Mouse (Mus musculus) neural tube, postnatal 0 days (tissue): Measurements from ENCODE around the gene Obscn. TPM values are rescaled to one million over a fixed set of nuclear protein-coding genes. Genes with fewer than 3 reads are reported as not detected.

ENCODE experiments used
- microRNA-seq: library from miRNA; unstranded; fragments of <30 nt; microRNA quantifications from one replicate; pipeline ENCODE4, GENCODE M21; 2016
- polyA plus RNA-seq: library from polyadenylated mRNA; unstranded; fragments of >200 nt; fragmentation: Nextera tagmentation; extraction: Ambion mirVana; gene quantifications from 2 replicates; pipeline ENCODE4 v1.2.1, GENCODE M21; 2015

Gene Obscn
- polyA plus RNA-seq: 0.27 and 0.68 TPM in 2 replicates

GRCm38 (mm10) chr11:59135904-59136452 lies at the start of gene Obscn:
Gene Obscn (minus strand): TSS chr11:59136402.

GRCm38 (mm10) chr11:59182864-59183331 lies 46.7 kb upstream of the Obscn start, which contains the start of gene Gjc2:
Gene Gjc2 (minus strand): TSS chr11:59183213.

GRCm38 (mm10) chr11:59163255-59164236 lies 27.3 kb upstream of the Obscn start, which contains the start of gene Iba57:
Gene Iba57 (minus strand): TSS chr11:59163739.

GRCm38 (mm10) chr11:58978027-58978705 lies 158.0 kb downstream of the Obscn start, which contains the start of gene Trim11:
Gene Trim11 (plus strand): TSS chr11:58978093.

GRCm38 (mm10) chr11:58954420-58955142 lies 181.6 kb downstream of the Obscn start, which contains the start of the genes Hist3h2a and Trim17:
Gene Hist3h2a (plus strand): TSS chr11:58954685.
Gene Trim17 (plus strand): TSS chr11:58954685.

GRCm38 (mm10) chr11:58948542-58949479 lies 187.4 kb downstream of the Obscn start, which contains the start of gene Hist3h2ba:
Gene Hist3h2ba (plus strand): TSS chr11:58948920.

Small RNA genes within 50 kb of the gene (microRNA-seq; reads per million reads assigned to microRNA genes)
- gene Gm44313: not detected

Other genes with a start within 250 kb of the Obscn start
- gene Zfp39, start 232.2 kb downstream of the Obscn start, polyA plus RNA-seq: 4.1 and 5.5 TPM in 2 replicates
- gene Btnl10, start 218.5 kb downstream of the Obscn start, polyA plus RNA-seq: not detected in 2 replicates
- gene Rnf187, start 197.5 kb downstream of the Obscn start, polyA plus RNA-seq: 689 and 707 TPM in 2 replicates
- 79.4 and 87.2 TPM in 2 replicates for gene Hist3h2ba, start 187.5 kb downstream of the Obscn start, polyA plus RNA-seq
- gene Hist3h2a, start 181.7 kb downstream of the Obscn start, polyA plus RNA-seq: 40.8 and 43.4 TPM in 2 replicates
- 0.48 and 0.62 TPM in 2 replicates for gene Trim17, start 181.7 kb downstream of the Obscn start, polyA plus RNA-seq
- 16.3 and 17.6 TPM in 2 replicates for gene Trim11, start 158.3 kb downstream of the Obscn start, polyA plus RNA-seq
- 6.6 and 7.1 TPM in 2 replicates for gene Iba57, start 27.3 kb upstream of the Obscn start, polyA plus RNA-seq
- gene Gjc2, start 46.8 kb upstream of the Obscn start, polyA plus RNA-seq: 0.55 and 1.5 TPM in 2 replicates
- 277 and 283 TPM in 2 replicates for gene Guk1, start 55.8 kb upstream of the Obscn start, polyA plus RNA-seq
- 116 and 117 TPM in 2 replicates for gene Mrpl55, start 66.1 kb upstream of the Obscn start, polyA plus RNA-seq
- gene 2310033P09Rik, start 71.9 kb upstream of the Obscn start, polyA plus RNA-seq: 26.2 and 28.5 TPM in 2 replicates
- gene Arf1, start 91.9 kb upstream of the Obscn start, polyA plus RNA-seq: 573 and 620 TPM in 2 replicates
- gene Wnt3a, start 154.3 kb upstream of the Obscn start, polyA plus RNA-seq: not detected in 2 replicates
- 2.4 and 3.3 TPM in 2 replicates for gene Wnt9a, start 170.5 kb upstream of the Obscn start, polyA plus RNA-seq
- not detected in 2 replicates for gene Prss38, start 239.3 kb upstream of the Obscn start, polyA plus RNA-seq